Mouse (Mus musculus): ENCODE measurements at regions not wholly inside any gene's neighbourhood (a gene's known extent, or its start where the extent isn't known, plus 50 kb on each side); places are given as distances from the start of the nearest gene placed in this dataset.
"Not testable (repeated sequence)": the region's sequence is repeated elsewhere in the genome, so short reads cannot be mapped to it uniquely, and the experiment has no call there.

GRCm38 (mm10) chr15:90813907-90814306 lies 134.7 kb upstream of the Cpne8 start:
- Histone ChIP-seq H3K4me1 (ENCODE audit: insufficient read depth, low read length) (no peaks in the 10 kb centered on the region), H3K27me3 (ENCODE audit: insufficient read depth, low read length) (no peaks in the 10 kb centered on the region), H3K36me3 (ENCODE audit: insufficient read depth, low read length) (no peaks in the 10 kb centered on the region), H3K4me3 (ENCODE audit: low read length) (no peak overlapping the region), H3K27ac (ENCODE audit: low read length) (no peak overlapping the region; the same call in 1 of the 2 replicates), H3K4me2 (replicated peaks; ENCODE audit: low read depth, low read length) (0 out of 2 replicates have a peak overlapping the region, but pooled peaks have one; percentile 2), H3K9ac (replicated peaks; ENCODE audit: low read length) (no peak overlapping the region), H3K9me3 (ENCODE audit: low read length) (no peaks in the 10 kb centered on the region)
- WGBS = 39% methylated on average over 5 of the region's 5 CpGs
- ATAC-seq (ENCODE audit: low FRiP score, low TSS enrichment) = no peak

GRCm38 (mm10) chr15:90810341-90810740 lies 131.1 kb upstream of the Cpne8 start:
- no peak overlapping the region for H3K4me3 ChIP-seq (ENCODE audit: low read length)
- H3K36me3 ChIP-seq (ENCODE audit: insufficient read depth, low read length) = no peaks in the 10 kb centered on the region
- peak; percentile 63; the same call in 1 of the 2 replicates for ATAC-seq (ENCODE audit: low FRiP score, low TSS enrichment)
- H3K9me3 ChIP-seq (ENCODE audit: low read length) = no peaks in the 10 kb centered on the region
- no peak overlapping the region for H3K9ac ChIP-seq (replicated peaks; ENCODE audit: low read length)
- no peaks in the 10 kb centered on the region for H3K27me3 ChIP-seq (ENCODE audit: insufficient read depth, low read length)
- 17% methylated on average over 3 of the region's 3 CpGs for WGBS
- no peak overlapping the region for H3K27ac ChIP-seq (ENCODE audit: low read length)
- H3K4me1 ChIP-seq (ENCODE audit: insufficient read depth, low read length) = no peaks in the 10 kb centered on the region
- no peak overlapping the region for H3K4me2 ChIP-seq (replicated peaks; ENCODE audit: low read depth, low read length)

- Histone ChIP-seq H3K36me3 (ENCODE audit: insufficient read depth, low read length) (no peaks in the 10 kb centered on the region), H3K27me3 (ENCODE audit: insufficient read depth, low read length) (no peaks in the 10 kb centered on the region)
- no peak for ATAC-seq (ENCODE audit: low FRiP score, low TSS enrichment)
These were observed 129.0 kb upstream of the Cpne8 start for GRCm38 (mm10) chr15:90808236-90808635.

GRCm38 (mm10) chr15:90798056-90798455 lies 118.8 kb upstream of the Cpne8 start:
- no peak overlapping the region for H3K9ac ChIP-seq (replicated peaks; ENCODE audit: low read length)
- H3K4me3 ChIP-seq (ENCODE audit: low read length) = no peak overlapping the region
- 75% methylated on average over 8 of the region's 8 CpGs for WGBS
- no peaks in the 10 kb centered on the region for H3K27me3 ChIP-seq (ENCODE audit: insufficient read depth, low read length)
- H3K36me3 ChIP-seq (ENCODE audit: insufficient read depth, low read length) = no peaks in the 10 kb centered on the region
- no peak overlapping the region for H3K4me2 ChIP-seq (replicated peaks; ENCODE audit: low read depth, low read length)
- H3K9me3 ChIP-seq (ENCODE audit: low read length) = no peaks in the 10 kb centered on the region
- H3K4me1 ChIP-seq (ENCODE audit: insufficient read depth, low read length) = no peaks in the 10 kb centered on the region
- H3K27ac ChIP-seq (ENCODE audit: low read length) = no peak overlapping the region
- no peak for ATAC-seq (ENCODE audit: low FRiP score, low TSS enrichment)

More at GRCm38 (mm10) chr15:90808236-90808635, 129.0 kb upstream of the Cpne8 start:
- Histone ChIP-seq H3K9me3 (ENCODE audit: low read length) (no peaks in the 10 kb centered on the region), H3K4me1 (ENCODE audit: insufficient read depth, low read length) (no peaks in the 10 kb centered on the region), H3K27ac (ENCODE audit: low read length) (no peak overlapping the region), H3K9ac (replicated peaks; ENCODE audit: low read length) (no peak overlapping the region), H3K4me2 (replicated peaks; ENCODE audit: low read depth, low read length) (no peak overlapping the region), H3K4me3 (ENCODE audit: low read length) (no peak overlapping the region)
- WGBS = 74% methylated on average over 6 of the region's 6 CpGs

GRCm38 (mm10) chr15:90789941-90790340 lies 110.7 kb upstream of the Cpne8 start:
- no peaks in the 10 kb centered on the region for H3K4me1 ChIP-seq (ENCODE audit: insufficient read depth, low read length)
- no peaks in the 10 kb centered on the region for H3K36me3 ChIP-seq (ENCODE audit: insufficient read depth, low read length)
- WGBS = 70% methylated on average over 5 of the region's 5 CpGs
- no peak overlapping the region for H3K4me3 ChIP-seq (ENCODE audit: low read length)
- no peak overlapping the region for H3K27ac ChIP-seq (ENCODE audit: low read length)
- H3K9me3 ChIP-seq (ENCODE audit: low read length) = no peaks in the 10 kb centered on the region
- no peak overlapping the region for H3K9ac ChIP-seq (replicated peaks; ENCODE audit: low read length)
- H3K4me2 ChIP-seq (replicated peaks; ENCODE audit: low read depth, low read length) = no peak overlapping the region
- ATAC-seq (ENCODE audit: low FRiP score, low TSS enrichment) = no peak
- H3K27me3 ChIP-seq (ENCODE audit: insufficient read depth, low read length) = no peaks in the 10 kb centered on the region

GRCm38 (mm10) chr15:90784741-90785140 lies 105.5 kb upstream of the Cpne8 start:
- H3K36me3 ChIP-seq (ENCODE audit: insufficient read depth, low read length) = no peaks in the 10 kb centered on the region
- ATAC-seq (ENCODE audit: low FRiP score, low TSS enrichment) = no peak
- no peaks in the 10 kb centered on the region for H3K9me3 ChIP-seq (ENCODE audit: low read length)
- H3K4me2 ChIP-seq (replicated peaks; ENCODE audit: low read depth, low read length) = no peak overlapping the region
- 87% methylated on average over 5 of the region's 5 CpGs for WGBS
- no peak overlapping the region for H3K4me3 ChIP-seq (ENCODE audit: low read length)
- no peaks in the 10 kb centered on the region for H3K27me3 ChIP-seq (ENCODE audit: insufficient read depth, low read length)
- no peak overlapping the region for H3K27ac ChIP-seq (ENCODE audit: low read length)
- H3K4me1 ChIP-seq (ENCODE audit: insufficient read depth, low read length) = no peaks in the 10 kb centered on the region
- no peak overlapping the region for H3K9ac ChIP-seq (replicated peaks; ENCODE audit: low read length)

- no peak for ATAC-seq (ENCODE audit: low FRiP score, low TSS enrichment)
- H3K27ac ChIP-seq (ENCODE audit: low read length) = no peak overlapping the region
- no peaks in the 10 kb centered on the region for H3K27me3 ChIP-seq (ENCODE audit: insufficient read depth, low read length)
- no peak overlapping the region for H3K9ac ChIP-seq (replicated peaks; ENCODE audit: low read length)
- no peaks in the 10 kb centered on the region for H3K36me3 ChIP-seq (ENCODE audit: insufficient read depth, low read length)
- no peaks in the 10 kb centered on the region for H3K4me1 ChIP-seq (ENCODE audit: insufficient read depth, low read length)
- WGBS = 35% methylated on average over 5 of the region's 5 CpGs
- H3K4me3 ChIP-seq (ENCODE audit: low read length) = no peak overlapping the region
- H3K9me3 ChIP-seq (ENCODE audit: low read length) = 0 out of 2 replicates have a peak, but pooled peaks cover 6% of the 10 kb centered on the region
- no peak overlapping the region for H3K4me2 ChIP-seq (replicated peaks; ENCODE audit: low read depth, low read length)
These were observed 88.3 kb upstream of the Cpne8 start for GRCm38 (mm10) chr15:90767521-90767920.

- not testable (repeated sequence) for H3K4me2 ChIP-seq (replicated peaks; ENCODE audit: low read depth, low read length); ATAC-seq (ENCODE audit: low FRiP score, low TSS enrichment); H3K27me3 ChIP-seq (ENCODE audit: insufficient read depth, low read length); H3K4me1 ChIP-seq (ENCODE audit: insufficient read depth, low read length); H3K9ac ChIP-seq (replicated peaks; ENCODE audit: low read length); H3K9me3 ChIP-seq (ENCODE audit: low read length); H3K4me3 ChIP-seq (ENCODE audit: low read length); H3K36me3 ChIP-seq (ENCODE audit: insufficient read depth, low read length); H3K27ac ChIP-seq (ENCODE audit: low read length)
- 90% methylated on average over 7 of the region's 17 CpGs for WGBS
These were observed 85.3 kb upstream of the Cpne8 start for GRCm38 (mm10) chr15:90764501-90764900.

- Histone ChIP-seq H3K27ac (ENCODE audit: low read length) (no peak overlapping the region), H3K4me1 (ENCODE audit: insufficient read depth, low read length) (no peaks in the 10 kb centered on the region), H3K4me3 (ENCODE audit: low read length) (no peak overlapping the region), H3K4me2 (replicated peaks; ENCODE audit: low read depth, low read length) (no peak overlapping the region), H3K9ac (replicated peaks; ENCODE audit: low read length) (no peak overlapping the region), H3K36me3 (ENCODE audit: insufficient read depth, low read length) (no peaks in the 10 kb centered on the region), H3K27me3 (ENCODE audit: insufficient read depth, low read length) (no peaks in the 10 kb centered on the region), H3K9me3 (ENCODE audit: low read length) (no peaks in the 10 kb centered on the region)
- 64% methylated on average over 7 of the region's 7 CpGs for WGBS
- ATAC-seq (ENCODE audit: low FRiP score, low TSS enrichment) = no peak
These were observed 54.7 kb upstream of the Cpne8 start for GRCm38 (mm10) chr15:90733891-90734290.
